Mouse (Mus musculus): ENCODE measurements at regions not wholly inside any gene's neighbourhood (a gene's known extent, or its start where the extent isn't known, plus 50 kb on each side); places are given as distances from the start of the nearest gene placed in this dataset.

GRCm38 (mm10) chr6:98452277-98452676 is 109.7 kb upstream of the Gm765 start:
- TF ChIP-seq CTCF (IDR thresholded peaks at IDR 0.05; ENCODE audit: borderline replicate concordance, control insufficient read depth, extremely low read depth, insufficient read depth, low read length, poor library complexity): no peak
- no peak for TF ChIP-seq POLR2A (IDR thresholded peaks at IDR 0.05; ENCODE audit: control insufficient read depth, extremely low read depth, insufficient read depth, low read length, poor library complexity)

All from thymus, adult 2 months (tissue).